Comparison of ENCODE assay signal across 8 mouse cellular contexts in the genomic region with DNA sequence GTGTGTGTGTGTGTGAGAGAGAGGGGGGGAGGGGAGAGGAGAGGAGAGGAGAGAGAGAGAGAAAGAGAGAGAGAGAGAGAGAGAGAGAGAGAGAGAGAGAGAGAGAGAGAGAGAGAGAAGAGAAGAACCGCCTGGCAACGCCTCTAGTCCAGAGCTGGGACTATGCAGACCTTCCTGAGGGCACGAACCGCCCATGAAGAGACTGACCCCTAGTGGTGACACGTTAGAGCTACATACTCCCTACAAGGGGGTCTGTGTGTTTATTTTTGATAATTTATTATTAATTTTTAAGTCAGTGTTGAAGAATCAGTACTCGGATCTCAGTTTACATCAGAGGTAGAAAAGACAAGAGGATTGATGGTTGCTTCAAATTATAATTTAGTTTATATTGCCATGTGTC.
DNase-seq lines count a peak whose midpoint lies in the region; ATAC-seq and TF ChIP-seq lines count a peak whose summit lies in the region.

No protein-coding gene starts in this region.

- no peaks in the 10 kb centered on the region for H3K9me3 ChIP-seq in MEL (replicated peaks; ENCODE audit: insufficient read depth, low read length)
- H3K9me3 ChIP-seq in midbrain, embryonic 11.5 days (ENCODE audit: control insufficient read depth, low read length): peaks cover 2% of the 10 kb centered on the region; the same call in 1 of the 2 replicates

- peak; percentile 89 for ATAC-seq in granulocyte monocyte progenitor cell, adult 5-6 weeks (replicated peaks; ENCODE audit: poor library complexity, severe bottlenecking)
- peak; percentile 84 for ATAC-seq in midbrain, embryonic 11.5 days (ENCODE audit: low FRiP score)

- H3K27me3 ChIP-seq in MEL (ENCODE audit: control insufficient read depth in 1 of 2, insufficient read depth in 2 of 2, low read length in 2 of 2): no peaks in the 10 kb centered on the region
- H3K27me3 ChIP-seq in midbrain, embryonic 11.5 days (ENCODE audit: control insufficient read depth, insufficient read depth, low read length): no peaks in the 10 kb centered on the region

- no peaks in the 10 kb centered on the region for H3K79me2 ChIP-seq in MEL (ENCODE audit: control insufficient read depth, insufficient read depth, low read length, poor library complexity)

- TF ChIP-seq POLR2A in MEL (IDR thresholded peaks at IDR 0.05; ENCODE audit: control insufficient read depth in 1 of 2, insufficient read depth in 1 of 2, low read depth in 1 of 2, low read length in 2 of 2, poor library complexity in 1 of 2): no peak

- H3K4me1 ChIP-seq in MEL (ENCODE audit: control insufficient read depth in 1 of 2, insufficient read depth in 2 of 2, low read length in 2 of 2): no peaks in the 10 kb centered on the region
- no peaks in the 10 kb centered on the region for H3K4me1 ChIP-seq in midbrain, embryonic 11.5 days (ENCODE audit: control insufficient read depth, insufficient read depth, low read length)

- peak; percentile 56 to 67 for DNase-seq in heart, adult 18-20 months
- DNase-seq in heart, adult 11 months: no peak
- peak; percentile 71 for DNase-seq in MEL (ENCODE audit: low read depth, low spot score)
- peak; percentile 45 for DNase-seq in cerebellum, adult 8-10 months
- peak; percentile 62 for DNase-seq in kidney, postnatal 14 days
- no peak for DNase-seq in midbrain, embryonic 11.5 days (ENCODE audit: low spot score, missing footprints)
- peak; percentile 13 to 19 for DNase-seq in thymus, postnatal 36 days

- 8% methylated on average over 6 of the region's 6 CpGs for WGBS in midbrain, embryonic 11.5 days

- no peak overlapping the region for H3K27ac ChIP-seq in MEL (ENCODE audit: control insufficient read depth, low read depth, low read length)
- no peak overlapping the region for H3K27ac ChIP-seq in midbrain, embryonic 11.5 days (ENCODE audit: low read depth, low read length)

- H3K36me3 ChIP-seq in MEL (ENCODE audit: control insufficient read depth in 1 of 2, insufficient read depth in 2 of 2, low read length in 2 of 2): no peaks in the 10 kb centered on the region
- peaks cover 3% of the 10 kb centered on the region; the same call in 1 of the 2 replicates for H3K36me3 ChIP-seq in midbrain, embryonic 11.5 days (ENCODE audit: control insufficient read depth, insufficient read depth, low read length)

- peak; percentile 59 to 84 (median 79) for TF ChIP-seq CTCF in MEL (IDR thresholded peaks at IDR 0.05 in 2 of 3, conservative IDR thresholded peaks at IDR 0.05 in 1 of 3; ENCODE audit: control insufficient read depth in 1 of 3, insufficient read depth in 1 of 3, low read depth in 2 of 3, low read length in 3 of 3, poor library complexity in 1 of 3, severe bottlenecking in 1 of 3)

- no peak overlapping the region for H3K4me2 ChIP-seq in midbrain, embryonic 11.5 days

- H3K9ac ChIP-seq in MEL (ENCODE audit: control insufficient read depth, low read depth, low read length, poor library complexity, severe bottlenecking): no peak overlapping the region
- H3K9ac ChIP-seq in midbrain, embryonic 11.5 days (ENCODE audit: low read length): no peak overlapping the region

- TF ChIP-seq EP300 in MEL (IDR thresholded peaks at IDR 0.05; ENCODE audit: low read depth in 1 of 2, low read length in 2 of 2): no peak

- TF ChIP-seq RAD21 in MEL (IDR thresholded peaks at IDR 0.05; ENCODE audit: low read depth, low read length): peak; percentile 90

- H3K4me3 ChIP-seq in MEL (ENCODE audit: control insufficient read depth in 1 of 2, insufficient read depth in 1 of 2, low read depth in 2 of 2, low read length in 2 of 2): no peak overlapping the region
- H3K4me3 ChIP-seq in midbrain, embryonic 11.5 days (ENCODE audit: low read depth, low read length): no peak overlapping the region

TF ChIP-seq in MEL, 35 proteins besides CTCF, POLR2A, EP300 and RAD21:
- TF ChIP-seq MXI1 (IDR thresholded peaks at IDR 0.05; ENCODE audit: low read depth, low read length): no peak
- TF ChIP-seq SMC3 (IDR thresholded peaks at IDR 0.05; ENCODE audit: low read depth, low read length): peak; percentile 83
- peak; percentile 70; the same call in 1 of the 2 replicates for TF ChIP-seq JUND (IDR thresholded peaks at IDR 0.05; ENCODE audit: low read depth, low read length)
- TF ChIP-seq KAT2A (conservative IDR thresholded peaks at IDR 0.05; ENCODE audit: low read depth, low read length): no peak
- peak; percentile 83 for TF ChIP-seq ZC3H11A (IDR thresholded peaks at IDR 0.05; ENCODE audit: low read depth, low read length)
TF ChIP-seq in MEL: peak in this region for 3.

Comparison
In these comparisons a context has a peak if more than half of its experiments do, and no peak if none do; other contexts are left out.
1. DNase-seq: peak in heart, adult 18-20 months (2 of 2), MEL (single experiment), cerebellum, adult 8-10 months (single experiment), kidney, postnatal 14 days (single experiment) and thymus, postnatal 36 days (2 of 2); none in heart, adult 11 months (single experiment) and midbrain, embryonic 11.5 days (single experiment).